Mouse (Mus musculus): ENCODE measurements around the gene Cdc42ep3.

DNA sequence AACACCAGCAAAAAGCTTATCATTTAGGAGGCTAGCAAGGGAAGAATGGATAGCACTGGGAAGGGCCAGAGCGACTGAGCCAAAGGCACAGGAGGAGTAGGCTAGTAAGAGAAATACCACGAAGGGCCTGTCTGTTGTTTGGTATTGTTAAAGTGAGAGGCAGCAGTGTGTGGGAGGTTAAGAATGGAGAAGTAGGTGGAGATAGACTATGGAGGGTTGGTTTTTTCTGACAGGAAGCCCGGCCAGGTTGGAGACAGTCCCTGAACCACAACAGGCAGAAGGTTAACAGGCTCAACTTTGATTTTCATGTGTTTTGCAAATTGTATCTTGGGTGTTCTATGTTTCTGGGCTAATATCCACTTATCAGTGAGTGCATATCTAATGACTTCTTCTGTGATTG lies 26.6 kb upstream of the Cdc42ep3 start:
- TF ChIP-seq MAX (IDR thresholded peaks at IDR 0.05) = no peak
- TF ChIP-seq CTCF (IDR thresholded peaks at IDR 0.05; ENCODE audit: control insufficient read depth, insufficient read depth, insufficient read length) = no peak
- TF ChIP-seq MYOG (IDR thresholded peaks at IDR 0.05; ENCODE audit: control insufficient read depth, extremely low read depth, insufficient read length) = no peak
- no peak for TF ChIP-seq CEBPB (IDR thresholded peaks at IDR 0.05; ENCODE audit: low read depth)
- TF ChIP-seq FOSL1 (IDR thresholded peaks at IDR 0.05; ENCODE audit: insufficient read depth, low read length, poor library complexity, severe bottlenecking) = no peak
- no peak for TF ChIP-seq USF1 (IDR thresholded peaks at IDR 0.05; ENCODE audit: low read depth)
- TF ChIP-seq MYOD1 (IDR thresholded peaks at IDR 0.05; ENCODE audit: control insufficient read depth, insufficient read length, low read depth) = no peak
